Mouse (Mus musculus) urinary bladder, adult 2 months (tissue): ENCODE measurements at regions not wholly inside any gene's neighbourhood (a gene's known extent, or its start where the extent isn't known, plus 50 kb on each side); places are given as distances from the start of the nearest gene placed in this dataset.

Experiments
- DNase-seq: peaks from one replicate; pipeline ENCODE4 v3.0.0; 2022; ENCODE audit warnings: low spot score

DNA sequence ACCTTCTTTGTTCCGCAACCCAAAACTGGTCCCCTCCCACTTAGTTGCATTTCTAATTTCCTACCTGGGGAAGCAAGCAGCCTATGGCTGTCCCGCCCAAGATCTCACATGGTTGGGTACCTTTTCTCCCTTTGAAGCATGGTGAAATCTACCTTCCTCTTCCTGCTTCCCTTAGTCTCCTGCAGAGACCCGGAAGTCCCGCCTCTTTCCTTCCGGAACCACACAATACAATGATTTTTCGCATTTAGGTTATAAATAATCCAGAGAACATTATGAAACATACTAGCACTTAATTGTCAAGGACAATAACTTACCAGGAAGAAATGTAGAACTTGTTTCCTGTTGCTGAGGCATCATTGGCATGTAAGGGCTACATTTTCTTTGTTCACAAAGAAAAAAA is 58.8 kb downstream of the 1700009N14Rik start:
- DNase-seq: no peak

- DNase-seq: no peak
These were observed 77.4 kb downstream of the 1700009N14Rik start for GRCm38 (mm10) chr4:39527492-39527891.

- DNase-seq: no peak
These were observed 78.6 kb downstream of the 1700009N14Rik start for GRCm38 (mm10) chr4:39528661-39529060.

GRCm38 (mm10) chr4:39556101-39556763 is 106.1 kb downstream of the 1700009N14Rik start:
- DNase-seq: no peak

- no peak for DNase-seq
These were observed 147.3 kb downstream of the 1700009N14Rik start for GRCm38 (mm10) chr4:39597426-39597825.

- no peak for DNase-seq
These were observed 155.0 kb downstream of the 1700009N14Rik start for GRCm38 (mm10) chr4:39605046-39605445.

DNA sequence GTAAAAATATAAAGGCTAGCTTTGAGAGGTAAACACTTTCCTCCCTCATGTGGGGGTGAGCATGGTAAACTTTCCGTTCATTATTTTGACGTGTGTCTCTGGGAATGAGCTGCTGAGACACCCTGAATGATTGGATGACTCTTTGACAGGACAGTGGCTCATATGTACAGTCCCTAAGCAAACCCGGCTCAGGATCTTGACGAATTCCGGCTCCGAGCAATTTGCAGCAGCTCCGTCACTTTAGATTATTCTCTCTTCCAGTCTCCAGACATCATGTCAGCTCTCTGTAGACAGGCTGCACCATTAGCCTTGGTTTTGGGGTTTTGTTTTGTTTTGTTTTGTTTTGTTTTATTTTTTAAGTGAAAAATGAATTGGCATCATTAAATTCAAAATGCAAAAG is 194.0 kb downstream of the 1700009N14Rik start:
- no peak for DNase-seq

DNA sequence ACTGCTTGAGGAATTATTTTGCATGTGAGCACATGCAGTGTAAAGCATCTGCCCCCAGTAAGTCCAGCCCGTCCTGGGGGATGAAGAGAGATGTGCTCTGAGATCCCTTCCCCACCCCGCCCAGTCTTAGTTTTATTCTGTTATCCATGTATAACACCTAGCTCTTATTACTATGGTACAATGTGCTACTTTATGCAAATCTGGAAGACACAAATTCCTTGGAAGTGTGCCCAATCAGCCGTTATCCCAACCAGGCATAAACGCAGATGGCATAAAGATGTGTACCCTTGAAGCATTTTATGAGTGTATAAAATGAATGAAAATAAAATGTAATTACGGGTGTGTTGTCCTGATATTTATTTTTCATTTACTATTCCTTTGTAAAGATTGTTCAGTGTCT is 194.8 kb downstream of the 1700009N14Rik start:
- DNase-seq: no peak

- DNase-seq: no peak
These were observed 210.4 kb downstream of the 1700009N14Rik start for GRCm38 (mm10) chr4:39660538-39660937.

- no peak for DNase-seq
These were observed 222.5 kb downstream of the 1700009N14Rik start for GRCm38 (mm10) chr4:39672609-39673008.

- no peak for DNase-seq
These were observed 245.1 kb downstream of the 1700009N14Rik start for GRCm38 (mm10) chr4:39695236-39695635.

DNA sequence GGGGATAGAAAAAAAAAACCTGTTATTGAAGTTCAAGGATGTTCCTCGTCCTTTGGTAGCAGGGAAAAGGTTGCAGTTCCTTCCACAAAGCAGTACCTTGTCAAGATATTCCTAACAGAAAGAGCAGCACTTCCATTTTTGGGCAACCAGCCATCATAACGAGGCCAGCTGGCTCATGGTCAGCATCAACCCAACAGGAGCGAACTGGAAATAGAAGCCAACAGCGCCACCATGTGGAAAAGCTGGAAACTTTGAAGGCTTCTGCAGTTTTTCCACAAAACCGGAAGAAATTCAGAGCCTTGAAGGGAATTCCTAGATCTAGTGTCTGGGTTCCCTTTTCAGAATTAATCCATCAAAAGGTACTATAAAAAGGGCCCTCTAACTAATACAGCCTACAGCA is 247.5 kb downstream of the 1700009N14Rik start:
- DNase-seq: peak; percentile 26

- DNase-seq: no peak
These were observed 249.3 kb downstream of the 1700009N14Rik start for GRCm38 (mm10) chr4:39699347-39699746.

- DNase-seq: no peak
These were observed 267.4 kb downstream of the 1700009N14Rik start for GRCm38 (mm10) chr4:39717477-39717876.

- no peak for DNase-seq
These were observed 268.6 kb downstream of the 1700009N14Rik start for GRCm38 (mm10) chr4:39718691-39719090.

DNA sequence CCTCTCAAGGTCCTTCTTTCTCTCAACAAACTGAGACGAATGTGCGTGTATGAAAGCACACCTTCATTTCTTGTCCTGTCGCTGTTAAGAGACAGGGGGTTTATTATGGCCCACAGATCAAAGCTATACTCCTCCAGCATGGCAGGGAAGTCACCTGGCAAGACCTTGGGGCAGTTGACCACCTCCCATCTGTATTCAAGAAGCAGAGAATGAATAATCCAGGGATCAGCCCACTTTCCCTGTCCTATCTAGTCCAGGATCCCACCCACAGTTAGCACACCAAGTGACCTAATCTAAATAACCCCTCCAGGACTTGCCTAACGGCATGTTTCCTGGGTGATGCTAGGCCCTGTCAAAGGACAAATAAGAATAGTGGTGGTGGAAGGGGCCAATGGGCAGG is 269.9 kb downstream of the 1700009N14Rik start:
- DNase-seq: no peak

GRCm38 (mm10) chr4:39721524-39721923 is 271.4 kb downstream of the 1700009N14Rik start:
- DNase-seq: no peak

- DNase-seq: no peak
These were observed 315.5 kb downstream of the 1700009N14Rik start for GRCm38 (mm10) chr4:39765586-39765985.

DNA sequence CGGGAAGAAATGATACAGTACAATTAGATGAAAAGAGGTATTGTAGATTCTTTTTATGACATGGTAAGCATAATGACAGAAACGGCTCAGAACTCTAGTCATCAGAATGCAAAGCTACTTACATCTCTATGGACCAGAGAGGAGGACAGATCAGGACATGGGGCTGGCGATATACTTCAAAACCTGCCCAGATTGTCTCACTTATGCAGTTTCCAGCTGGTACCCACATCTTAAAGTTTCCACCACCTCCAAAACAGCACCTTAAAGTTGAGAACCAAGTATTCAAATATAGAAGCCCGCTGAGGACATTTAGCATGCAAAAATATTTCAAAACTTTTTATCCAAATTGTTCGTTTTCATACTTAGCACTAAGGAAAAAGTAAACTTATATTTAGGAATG is 341.0 kb downstream of the 1700009N14Rik start:
- no peak for DNase-seq

DNA sequence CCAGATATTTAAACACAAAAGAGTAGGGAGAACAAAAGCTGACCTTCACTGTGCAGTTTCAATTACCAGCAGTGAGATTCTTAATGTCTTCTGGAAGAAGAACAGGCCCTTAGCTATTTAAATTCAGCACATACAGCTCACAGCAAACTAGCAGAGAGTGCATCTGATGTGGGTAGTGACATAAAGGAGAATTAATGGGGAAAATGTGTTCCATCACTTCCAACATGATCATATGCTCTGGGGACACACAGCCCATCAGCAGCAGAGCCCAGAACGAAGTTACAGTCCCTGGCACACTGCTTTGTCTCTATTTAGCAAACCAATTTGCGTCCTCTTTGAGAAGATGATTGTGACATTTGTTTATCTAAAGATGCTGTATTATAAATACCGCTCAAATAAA is 332.9 kb upstream of the Aco1 start:
- DNase-seq: no peak

- no peak for DNase-seq
These were observed 330.1 kb upstream of the Aco1 start for GRCm38 (mm10) chr4:39812766-39813165.

- DNase-seq: no peak
These were observed 327.3 kb upstream of the Aco1 start for GRCm38 (mm10) chr4:39815620-39816019.

DNA sequence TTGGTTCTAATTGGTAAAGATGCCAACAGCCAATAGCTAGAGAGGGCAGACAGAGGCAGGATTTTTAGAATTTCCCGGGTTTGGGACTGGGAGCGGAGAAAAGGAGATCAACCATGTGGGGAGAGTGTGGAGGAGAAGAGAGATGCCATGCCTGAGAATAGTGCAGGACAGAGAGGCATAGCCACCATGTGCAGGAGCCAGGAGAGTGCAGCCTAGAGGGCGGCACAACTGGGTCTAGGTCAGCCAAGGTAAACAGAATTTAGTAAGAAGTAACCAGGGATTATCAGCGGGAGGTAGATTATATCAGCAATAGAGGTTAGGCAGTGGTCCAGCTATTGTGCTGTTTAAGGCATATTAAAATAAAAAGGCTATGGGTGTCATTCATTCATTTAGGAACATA is 325.2 kb upstream of the Aco1 start:
- DNase-seq: no peak

DNA sequence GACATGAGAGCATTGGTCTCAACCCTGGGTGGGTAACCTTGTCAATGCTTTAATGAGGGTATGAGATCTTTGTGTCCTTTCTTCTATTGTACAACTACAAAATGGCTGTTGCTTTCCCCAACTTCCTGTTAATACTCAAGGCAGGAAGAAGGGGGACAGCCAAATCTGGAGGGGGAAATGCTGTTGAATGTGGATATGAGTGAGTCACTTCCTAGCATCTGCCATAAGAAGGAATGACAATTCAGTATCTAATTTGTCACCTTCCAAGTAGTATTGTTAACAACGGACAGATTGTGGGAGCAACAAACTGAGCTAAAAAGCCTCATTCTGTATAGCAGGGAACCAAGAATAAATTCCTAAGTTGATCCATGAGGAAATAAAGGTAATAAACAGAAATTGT is 309.2 kb upstream of the Aco1 start:
- DNase-seq: no peak
